Mouse (Mus musculus) brain, adult 2 months (tissue): ENCODE data around the gene Poc1a.

ENCODE experiments used
- DNase-seq: peaks from one replicate; pipeline ENCODE4 v3.0.0; 2011; ENCODE audit warnings: low read depth, low spot score

The Poc1a gene

GRCm38 (mm10) chr9:106265358-106266075 is 15.3 kb upstream of the Poc1a start:
- no peak for DNase-seq

GRCm38 (mm10) chr9:106266936-106267657 is 13.8 kb upstream of the Poc1a start:
- DNase-seq = no peak

- no peak for DNase-seq
These were observed 12.4 kb upstream of the Poc1a start for GRCm38 (mm10) chr9:106268421-106268820.

GRCm38 (mm10) chr9:106269076-106269788 is 11.6 kb upstream of the Poc1a start:
- peak; percentile 23 for DNase-seq

GRCm38 (mm10) chr9:106269879-106270278 is 11.0 kb upstream of the Poc1a start:
- peak; percentile 83 for DNase-seq

- no peak for DNase-seq
These were observed 10.2 kb upstream of the Poc1a start for GRCm38 (mm10) chr9:106270656-106271055.

- no peak for DNase-seq
These were observed 8.6 kb upstream of the Poc1a start for GRCm38 (mm10) chr9:106272288-106272687.

GRCm38 (mm10) chr9:106273276-106273675 is 7.6 kb upstream of the Poc1a start:
- no peak for DNase-seq

- no peak for DNase-seq
These were observed 7.1 kb upstream of the Poc1a start for GRCm38 (mm10) chr9:106273791-106274190.

- DNase-seq = no peak
These were observed 6.1 kb upstream of the Poc1a start for GRCm38 (mm10) chr9:106274652-106275180.

GRCm38 (mm10) chr9:106275806-106276205 is 5.1 kb upstream of the Poc1a start:
- DNase-seq = no peak

- DNase-seq = peak; percentile 89
These were observed 475 bp upstream of the Poc1a start for GRCm38 (mm10) chr9:106280386-106280785.

- DNase-seq = no peak
These were observed 1.2 kb downstream of the Poc1a start for GRCm38 (mm10) chr9:106282024-106282423.

GRCm38 (mm10) chr9:106287165-106287564 is 6.3 kb downstream of the Poc1a start:
- no peak for DNase-seq

- DNase-seq = peak; percentile 92
These were observed 8.0 kb downstream of the Poc1a start for GRCm38 (mm10) chr9:106288864-106289263.

GRCm38 (mm10) chr9:106289841-106290240 is 9.0 kb downstream of the Poc1a start:
- no peak for DNase-seq

GRCm38 (mm10) chr9:106290636-106291122 is 9.8 kb downstream of the Poc1a start:
- peak; percentile 92 for DNase-seq

GRCm38 (mm10) chr9:106293569-106294156 is 12.8 kb downstream of the Poc1a start:
- peak; percentile 79 for DNase-seq

GRCm38 (mm10) chr9:106296637-106297174 is 15.8 kb downstream of the Poc1a start:
- no peak for DNase-seq

GRCm38 (mm10) chr9:106300176-106300803 is 19.4 kb downstream of the Poc1a start:
- peak; percentile 92 for DNase-seq

GRCm38 (mm10) chr9:106300949-106301348 is 20.1 kb downstream of the Poc1a start:
- DNase-seq = no peak
